Mouse (Mus musculus) bone marrow, adult 2 months (tissue): ENCODE measurements around the gene Snx18.

ENCODE experiments used
- CTCF ChIP-seq: fragments of 200-500 bp; IDR thresholded peaks from 2 replicates; pipeline ENCODE4 v1.5.1; 2011; ENCODE audit warnings: low read length, control low read depth; ENCODE audit not compliant: control insufficient read depth, insufficient read depth
- POLR2A ChIP-seq: fragments of 200-500 bp; IDR thresholded peaks from 2 replicates; pipeline ENCODE4 v1.6.1; 2011; ENCODE audit warnings: low read depth, mild to moderate bottlenecking, control low read depth, low read length, borderline replicate concordance; ENCODE audit not compliant: control insufficient read depth

- no peak for TF ChIP-seq CTCF
- no peak for TF ChIP-seq POLR2A
Observed at GRCm38 (mm10) chr13:113596821-113597541, 21.4 kb downstream of the Snx18 start.
